Mouse (Mus musculus) inflammation-experienced regulatory T-cells, adult 16 weeks (primary cell): ENCODE measurements around the gene Ap4b1. TPM values are rescaled to one million over a fixed set of nuclear protein-coding genes. Genes with fewer than 3 reads are reported as not detected.

Experiments used
- polyA plus RNA-seq: library from polyadenylated mRNA; unstranded; fragments of 100-300 nt; shearing (Covaris generic); gene quantifications from one replicate; pipeline ENCODE4 v1.2.1, GENCODE M21; 2017

The Ap4b1 gene
- polyA plus RNA-seq: 41.3 TPM

GRCm38 (mm10) chr3:103808891-103809798 is at the start of gene Ap4b1, which contains the start of the genes Dclre1b and Gm43064:
Ap4b1 (plus strand) TSS chr3:103809520.
Dclre1b (minus strand) TSS chr3:103809444.
Gm43064 (plus strand) TSS chr3:103809573.

GRCm38 (mm10) chr3:103791230-103792110 is 17.9 kb upstream of the Ap4b1 start, which contains the start of gene Hipk1:
Hipk1 (minus strand) TSS chr3:103791563.

GRCm38 (mm10) chr3:103832426-103832825 is 23.1 kb downstream of the Ap4b1 start, which contains the start of gene Bcl2l15:
Bcl2l15 (plus strand) TSS chr3:103832601.

GRCm38 (mm10) chr3:103858881-103859801 is 49.8 kb downstream of the Ap4b1 start, which contains the start of gene Ptpn22:
Ptpn22 (plus strand) TSS chr3:103859795.

Other genes starting within 250 kb of the Ap4b1 start
- gene Syt6, start 234.3 kb upstream of the Ap4b1 start, polyA plus RNA-seq: not detected
- gene Atg4a-ps, start 163.5 kb upstream of the Ap4b1 start, polyA plus RNA-seq: 3.6 TPM
- 0.33 TPM for gene Olfml3, start 71.5 kb upstream of the Ap4b1 start, polyA plus RNA-seq
- not detected for gene Gm10964, start 70.2 kb upstream of the Ap4b1 start, polyA plus RNA-seq
- gene Hipk1, start 18.0 kb upstream of the Ap4b1 start, polyA plus RNA-seq: 16.6 TPM
- gene Dclre1b, start 76 bp upstream of the Ap4b1 start, polyA plus RNA-seq: 30.8 TPM
- not detected for gene Gm43064, start 53 bp downstream of the Ap4b1 start, polyA plus RNA-seq
- 4.1 TPM for gene Bcl2l15, start 23.1 kb downstream of the Ap4b1 start, polyA plus RNA-seq
- 400 TPM for gene Ptpn22, start 50.3 kb downstream of the Ap4b1 start, polyA plus RNA-seq
- 15.7 TPM for gene Rsbn1, start 104.6 kb downstream of the Ap4b1 start, polyA plus RNA-seq
- 13.4 TPM for gene Phtf1, start 158.6 kb downstream of the Ap4b1 start, polyA plus RNA-seq